Mouse (Mus musculus) 416B (cell line): ENCODE results near the gene Mypn.
A peak's percentile ranks its signal among the peaks of the same experiment; 100 is the strongest.

Experiments used
- DNase-seq: peaks from one replicate; pipeline ENCODE4 v3.0.0; 2011; ENCODE audit warnings: low read depth

Gene Mypn

GRCm38 (mm10) chr10:63203728-63204127 is at the start of gene Mypn:
TSS of gene Mypn (minus strand) at chr10:63203952.
- no peak for DNase-seq

DNA sequence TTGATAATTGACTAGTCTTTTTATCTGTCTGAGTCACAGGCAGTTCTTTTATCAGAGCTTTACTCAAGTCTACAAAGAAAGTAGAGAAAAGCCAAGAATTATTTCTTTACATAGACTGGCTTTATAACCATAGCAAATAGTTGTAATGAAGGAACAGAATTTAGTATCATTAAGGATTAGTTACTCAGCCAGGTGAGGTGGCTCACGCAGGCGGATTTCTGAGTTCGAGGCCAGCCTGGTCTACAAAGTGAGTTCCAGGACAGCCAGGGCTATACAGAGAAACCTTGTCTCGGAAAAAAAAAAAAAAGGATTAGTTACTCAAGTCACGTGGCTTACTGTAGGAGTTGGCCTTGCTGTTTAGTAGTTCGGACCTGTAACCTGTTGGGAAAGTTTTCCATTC is 44.7 kb upstream of the Mypn start:
- no peak for DNase-seq

DNA sequence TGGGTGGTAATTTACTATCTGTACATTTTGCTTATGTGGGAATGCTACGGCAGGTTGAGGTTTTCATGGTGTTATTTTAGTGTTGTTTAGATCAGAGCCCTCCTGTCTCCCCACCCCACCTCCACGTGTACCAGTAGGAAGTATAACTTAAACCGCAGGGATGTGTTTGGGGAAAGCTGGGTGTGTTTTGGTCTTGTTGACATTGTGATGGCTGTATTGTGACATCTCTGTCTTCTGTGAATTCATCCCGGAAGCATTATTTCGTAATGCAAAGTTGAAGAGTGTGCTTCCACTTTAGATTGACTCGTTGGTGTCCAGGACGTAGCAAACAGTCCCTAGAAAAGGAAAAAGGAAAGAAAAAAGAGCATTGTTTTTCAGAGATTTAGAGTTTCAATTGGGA is 43.7 kb upstream of the Mypn start:
- peak; percentile 80 for DNase-seq

DNA sequence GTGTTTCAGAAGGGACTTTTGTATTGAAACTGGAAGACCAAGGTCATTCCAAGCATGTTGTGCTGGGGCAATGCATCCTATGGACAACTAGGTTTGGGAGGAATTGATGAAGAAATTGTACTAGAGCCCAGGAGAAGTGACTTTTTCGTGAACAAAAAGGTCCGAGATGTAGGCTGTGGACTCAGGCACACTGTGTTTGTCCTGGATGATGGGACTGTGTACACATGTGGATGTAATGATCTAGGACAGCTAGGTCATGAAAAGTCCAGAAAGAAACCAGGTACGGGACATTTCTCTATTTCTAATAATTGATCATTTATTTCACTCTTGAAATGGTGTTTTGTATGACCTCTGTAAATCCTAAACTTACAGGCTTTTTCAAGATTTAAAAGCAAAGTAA is 42.1 kb upstream of the Mypn start:
- DNase-seq = no peak

DNA sequence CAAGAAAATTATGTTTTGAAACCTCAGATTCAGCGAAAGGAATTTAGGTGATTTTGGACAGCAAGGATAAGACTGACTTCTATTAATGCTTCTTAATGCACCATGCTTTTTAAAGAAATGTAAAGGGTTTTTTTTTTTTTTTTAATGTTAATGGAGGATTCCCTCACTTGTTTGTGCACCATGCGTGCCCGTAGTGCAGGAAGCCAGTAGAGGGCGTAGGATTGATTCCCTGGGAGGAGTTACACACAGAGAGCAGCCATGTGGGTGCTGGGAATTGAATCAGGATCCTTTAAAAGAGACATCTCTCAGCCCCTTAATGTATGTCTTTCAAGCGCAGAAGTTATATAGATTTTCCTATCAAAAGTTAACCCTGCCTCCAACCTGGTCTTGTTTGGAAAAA is 41.0 kb upstream of the Mypn start:
- peak; percentile 79 for DNase-seq

GRCm38 (mm10) chr10:63244055-63244671 is 40.4 kb upstream of the Mypn start:
- DNase-seq = peak; percentile 51

GRCm38 (mm10) chr10:63243493-63244054 is 39.8 kb upstream of the Mypn start, which contains the start of gene Herc4:
TSS of gene Herc4 (plus strand) at chr10:63243810.
- DNase-seq = peak; percentile 95

DNA sequence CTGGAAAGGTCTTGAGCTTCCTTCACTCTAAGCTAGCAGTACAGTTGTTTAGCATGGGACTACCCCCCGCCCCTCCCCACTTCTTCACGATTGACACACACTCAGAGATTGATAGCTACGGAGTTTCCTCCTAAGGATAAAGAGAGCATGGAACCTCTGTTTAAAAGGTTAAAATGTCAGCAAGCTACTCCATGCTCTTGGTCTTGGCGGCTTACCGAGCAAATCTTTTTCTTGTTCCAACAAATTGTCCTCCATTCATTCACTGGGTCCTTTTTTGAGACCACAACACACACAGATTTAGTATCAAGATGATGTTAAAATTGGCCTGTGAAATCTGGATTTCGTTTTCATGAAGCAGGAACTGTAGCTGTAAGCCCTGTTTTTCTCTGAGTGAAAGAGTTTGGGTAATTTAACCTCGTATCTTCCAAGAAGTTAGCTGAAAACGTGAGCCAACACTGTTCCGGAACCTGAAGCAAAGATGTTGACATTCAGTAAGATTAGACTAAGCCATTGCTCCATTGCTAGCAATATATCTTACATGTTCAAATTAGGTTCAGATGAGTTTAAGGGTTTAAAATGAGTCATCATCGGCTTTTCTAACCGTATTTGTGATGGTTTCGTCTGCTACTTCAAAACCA is 39.2 kb upstream of the Mypn start:
- DNase-seq = no peak

- no peak for DNase-seq
These were observed 37.1 kb upstream of the Mypn start for GRCm38 (mm10) chr10:63240868-63241271.

DNA sequence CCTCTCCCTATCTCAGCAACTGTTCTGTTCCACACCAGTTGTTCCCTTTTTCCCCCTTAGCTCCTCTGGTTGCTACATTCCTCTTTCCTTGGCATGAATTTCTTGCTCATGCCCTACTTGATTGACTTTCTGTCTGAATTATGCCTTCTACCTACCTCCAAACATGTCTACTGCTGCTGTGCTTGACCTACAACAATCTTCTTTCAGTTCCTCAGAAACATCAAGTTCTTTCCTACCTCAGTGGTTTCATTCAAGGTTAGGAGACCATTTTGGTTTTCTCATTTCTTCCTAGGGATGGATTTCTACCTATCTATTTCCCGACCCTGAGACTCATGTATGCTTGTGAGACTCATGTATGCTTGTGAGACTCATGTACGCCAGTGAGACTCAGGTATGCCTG is 36.1 kb upstream of the Mypn start:
- no peak for DNase-seq

GRCm38 (mm10) chr10:63238090-63238489 is 34.3 kb upstream of the Mypn start:
- no peak for DNase-seq

DNA sequence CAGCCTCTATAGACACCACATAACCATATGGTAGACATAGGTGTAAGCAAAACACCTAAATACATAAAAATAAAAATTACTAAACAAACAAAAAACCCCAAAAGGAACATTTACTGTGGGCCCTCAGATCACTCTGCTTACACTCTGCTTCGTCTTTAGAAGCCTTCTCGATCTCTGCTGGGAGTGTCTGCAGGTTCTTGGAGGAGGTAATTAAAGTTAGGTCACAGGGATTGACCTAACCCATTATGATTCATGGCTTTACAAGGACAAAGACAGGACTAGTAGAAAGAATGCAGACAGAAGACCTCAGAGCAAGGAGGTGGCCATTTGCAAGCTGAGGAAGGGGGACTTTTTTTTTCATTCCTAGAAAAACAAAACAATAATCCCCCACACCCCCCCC is 33.5 kb upstream of the Mypn start:
- no peak for DNase-seq

DNA sequence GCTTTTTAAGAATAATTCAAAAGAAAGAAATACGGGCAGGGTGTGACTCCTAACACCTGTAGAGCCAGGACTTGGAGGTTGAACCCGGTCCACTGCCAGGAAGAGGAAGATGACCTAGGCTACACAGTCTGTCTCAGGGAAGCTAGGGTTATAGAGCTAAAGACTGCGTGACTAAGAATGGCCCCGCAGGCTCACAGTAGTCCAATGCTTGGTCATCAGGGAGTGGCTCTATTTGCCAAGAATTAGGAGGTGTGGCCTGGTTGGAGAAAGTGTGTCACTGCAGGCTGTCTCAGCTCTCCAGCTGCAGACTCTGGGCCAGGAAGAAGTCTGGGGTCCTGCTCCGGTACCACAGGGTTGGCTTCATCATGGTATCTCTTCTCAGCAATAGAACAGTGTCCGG is 32.9 kb upstream of the Mypn start:
- no peak for DNase-seq

DNA sequence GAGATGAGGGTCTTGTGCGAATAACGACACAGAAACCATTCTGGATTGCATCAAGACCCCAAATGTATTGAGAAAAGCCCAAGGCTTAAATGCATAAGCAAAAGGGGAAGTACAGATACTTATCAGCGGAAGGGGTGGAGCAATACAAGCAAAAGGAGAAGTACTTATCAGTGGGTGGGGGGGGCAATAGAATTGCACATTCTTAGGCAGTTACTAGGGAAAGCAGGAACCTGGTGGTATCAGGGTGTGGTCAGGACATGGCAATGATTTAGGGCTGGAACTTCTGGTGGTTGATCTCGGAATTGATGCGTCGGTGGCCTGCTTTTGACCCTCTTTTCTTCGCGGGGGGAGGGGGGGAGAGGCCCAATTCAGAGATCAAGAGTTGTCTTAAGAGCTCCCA is 32.1 kb upstream of the Mypn start:
- peak; percentile 75 for DNase-seq

DNA sequence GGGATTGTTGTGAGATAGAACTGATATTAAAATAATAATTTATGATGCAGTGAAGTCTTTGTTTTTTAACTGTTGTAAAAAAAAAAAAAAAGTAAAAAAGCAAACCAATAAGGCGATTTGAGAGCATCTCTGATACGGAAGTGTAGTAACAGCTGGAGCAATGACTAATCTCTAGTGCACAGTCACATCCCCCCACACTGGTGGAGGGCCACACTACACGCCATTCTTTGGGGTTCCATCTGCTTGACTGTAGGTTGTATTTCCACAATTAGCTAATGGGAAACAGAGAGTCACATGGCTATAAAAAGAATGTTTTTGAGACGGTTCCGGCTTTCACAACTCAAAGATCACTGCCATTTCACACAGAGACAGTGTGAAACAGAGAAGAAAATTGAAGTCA is 30.4 kb upstream of the Mypn start:
- no peak for DNase-seq

- no peak for DNase-seq
These were observed 27.9 kb upstream of the Mypn start for GRCm38 (mm10) chr10:63231630-63232029.

DNA sequence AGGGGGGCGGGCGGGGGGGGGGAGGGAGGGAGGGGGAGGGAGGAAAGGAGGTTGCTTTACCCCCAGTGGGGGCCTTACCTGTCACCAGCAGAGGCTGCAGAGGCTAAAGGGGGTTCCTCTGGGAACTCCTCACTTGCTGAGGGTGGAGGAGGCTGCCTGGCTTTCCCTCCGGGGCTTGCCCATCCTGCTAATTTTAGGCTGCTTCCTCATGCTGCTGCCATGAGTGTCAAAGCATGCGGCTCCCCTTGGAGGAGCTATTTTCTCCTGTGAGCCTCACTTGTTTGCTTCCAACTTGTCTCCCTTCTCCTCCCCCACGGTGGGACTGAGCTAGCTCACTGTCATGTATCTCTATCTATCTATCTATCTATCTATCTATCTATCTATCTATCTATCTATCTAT is 27.1 kb upstream of the Mypn start:
- no peak for DNase-seq

GRCm38 (mm10) chr10:63230266-63230665 is 26.5 kb upstream of the Mypn start:
- no peak for DNase-seq

GRCm38 (mm10) chr10:63224341-63224740 is 20.6 kb upstream of the Mypn start:
- no peak for DNase-seq

GRCm38 (mm10) chr10:63221081-63221783 is 17.5 kb upstream of the Mypn start:
- DNase-seq = no peak

DNA sequence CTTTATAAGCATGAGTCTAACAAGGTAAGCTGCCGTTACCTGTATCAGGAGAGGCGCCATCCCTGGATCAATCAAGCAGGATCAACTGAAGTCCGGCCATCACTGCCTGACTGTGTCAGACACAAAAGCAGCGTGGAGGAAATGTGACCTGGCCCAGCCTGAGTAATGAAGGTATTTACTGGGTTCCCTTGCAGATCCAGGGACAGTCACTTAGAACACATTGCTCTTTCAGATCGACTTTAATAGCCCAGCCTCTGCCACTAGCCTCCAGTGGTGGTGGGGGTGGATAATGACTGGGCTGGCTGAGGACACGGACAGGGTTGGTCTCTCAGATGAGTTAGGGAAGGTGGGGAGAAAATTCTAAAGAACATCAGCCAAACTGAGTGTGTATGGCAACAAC is 5.1 kb upstream of the Mypn start:
- no peak for DNase-seq

DNA sequence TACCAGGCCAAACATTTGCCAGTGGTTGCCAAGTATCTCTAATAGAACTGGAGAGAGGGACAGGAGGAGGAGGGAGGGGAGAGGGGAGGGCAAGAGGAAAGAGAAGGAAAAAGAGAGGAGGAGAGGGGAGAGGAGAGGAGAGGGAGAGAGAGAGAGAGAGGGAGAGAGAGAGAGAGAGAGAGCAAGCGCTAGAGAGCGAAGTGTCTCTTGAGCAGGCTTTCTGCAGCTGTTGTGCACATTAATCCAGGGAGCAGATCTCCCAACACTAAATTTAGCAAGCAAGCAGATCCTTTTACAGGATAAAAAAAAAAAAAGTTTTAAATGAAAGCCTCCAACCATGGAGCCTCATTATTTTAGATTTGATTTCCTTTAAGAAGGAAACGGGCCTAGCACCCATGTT is 750 bp downstream of the Mypn start:
- DNase-seq = no peak

- DNase-seq = no peak
These were observed 2.2 kb downstream of the Mypn start for GRCm38 (mm10) chr10:63201534-63201933.
